13 mouse cellular contexts compared by ENCODE assay signal in the genomic region with DNA sequence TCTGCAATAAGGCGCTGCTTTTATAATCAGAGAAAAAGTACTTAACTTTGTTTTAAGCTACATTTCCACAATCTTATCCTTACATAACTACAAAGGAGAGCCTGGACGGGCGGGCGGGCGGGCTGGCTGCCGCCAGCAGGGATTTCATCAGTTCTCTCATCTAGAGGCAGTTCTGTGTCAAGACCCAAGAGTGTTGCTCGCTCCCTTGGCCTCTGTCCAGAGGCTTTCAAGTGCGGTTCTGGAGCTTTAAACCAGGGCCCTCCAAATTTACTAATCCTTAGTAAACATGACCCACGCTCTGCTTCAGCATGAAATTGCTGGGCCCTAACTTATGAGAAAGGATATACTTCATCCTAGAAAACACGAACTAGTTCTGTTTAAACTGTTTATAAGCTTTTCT.
DNase-seq lines count a peak whose midpoint lies in the region; ATAC-seq lines count a peak whose summit lies in the region.
"Had no signal": no experiment of that assay in that cellular context is flagged by ENCODE, and none has a peak within 500 bp of the region (broad histone marks: within the 10 kb centered on the region; RNA-seq: fewer than 3 reads in every experiment).

No protein-coding gene starts in this region.

- peak; percentile 50; the same call in 1 of the 2 replicates for ATAC-seq in intestine, embryonic 16.5 days
- no peak for ATAC-seq in intestine, embryonic 15.5 days
- ATAC-seq in lung, embryonic 16.5 days (ENCODE audit: low read depth), result peak; percentile 95

- 56% methylated on average over 10 of the region's 10 CpGs for WGBS in intestine, embryonic 16.5 days
- 50% methylated on average over 10 of the region's 10 CpGs for WGBS in intestine, embryonic 15.5 days
- WGBS in lung, embryonic 16.5 days, result 23% methylated on average over 10 of the region's 10 CpGs

- no peaks in the 10 kb centered on the region for H3K27me3 ChIP-seq in intestine, embryonic 16.5 days (replicated peaks; ENCODE audit: control insufficient read depth, insufficient read depth, low read length)
- H3K27me3 ChIP-seq in intestine, embryonic 15.5 days (replicated peaks), result no peaks in the 10 kb centered on the region
- H3K27me3 ChIP-seq in lung, embryonic 16.5 days (ENCODE audit: control insufficient read depth, insufficient read depth, low read depth, low read length), result no peaks in the 10 kb centered on the region
- H3K27me3 ChIP-seq: embryonic facial prominence, embryonic 15.5 days; limb, embryonic 15.5 days had no signal

- H3K4me2 ChIP-seq in intestine, embryonic 16.5 days (ENCODE audit: low read depth, low read length), result no peak overlapping the region
- H3K4me2 ChIP-seq in intestine, embryonic 15.5 days (replicated peaks), result no peak overlapping the region
- H3K4me2 ChIP-seq in lung, embryonic 16.5 days (ENCODE audit: low read depth, low read length), result no peak overlapping the region
- H3K4me2 ChIP-seq: embryonic facial prominence, embryonic 15.5 days; limb, embryonic 15.5 days had no signal

- H3K4me1 ChIP-seq in intestine, embryonic 16.5 days (ENCODE audit: control insufficient read depth, insufficient read depth, low read length), result no peaks in the 10 kb centered on the region
- no peaks in the 10 kb centered on the region for H3K4me1 ChIP-seq in intestine, embryonic 15.5 days (replicated peaks)
- peaks cover 10% of the 10 kb centered on the region for H3K4me1 ChIP-seq in lung, embryonic 16.5 days (replicated peaks; ENCODE audit: control insufficient read depth, insufficient read depth, low read length)
- H3K4me1 ChIP-seq: embryonic facial prominence, embryonic 15.5 days; limb, embryonic 15.5 days had no signal

- no peaks in the 10 kb centered on the region; the same call in 1 of the 2 replicates for H3K36me3 ChIP-seq in intestine, embryonic 16.5 days (ENCODE audit: control insufficient read depth, insufficient read depth, low read length)
- no peaks in the 10 kb centered on the region for H3K36me3 ChIP-seq in intestine, embryonic 15.5 days
- H3K36me3 ChIP-seq in lung, embryonic 16.5 days (ENCODE audit: control insufficient read depth, insufficient read depth, low read length), result peaks cover 13% of the 10 kb centered on the region

- no peaks in the 10 kb centered on the region for H3K9me3 ChIP-seq in intestine, embryonic 16.5 days (ENCODE audit: control insufficient read depth, low read length)
- H3K9me3 ChIP-seq in intestine, embryonic 15.5 days, result no peaks in the 10 kb centered on the region
- no peaks in the 10 kb centered on the region for H3K9me3 ChIP-seq in lung, embryonic 16.5 days (ENCODE audit: control insufficient read depth, low read length)
- H3K9me3 ChIP-seq: embryonic facial prominence, embryonic 15.5 days; limb, embryonic 15.5 days had no signal

- DNase-seq in adrenal gland, postnatal 14 days, result peak; percentile 59
- no peak for DNase-seq in adrenal gland, adult 8-10 months
- DNase-seq in adipocyte (ENCODE audit: low spot score), result peak; percentile 84
- DNase-seq in left cerebral cortex, adult 9 months (ENCODE audit: low spot score in 2 of 2), result no peak
- no peak for DNase-seq in left cerebral cortex, postnatal 25 days (ENCODE audit: low spot score in 2 of 2)
- DNase-seq: cerebellum, postnatal 25 days; spleen, adult 18-20 months had no signal

- H3K9ac ChIP-seq in intestine, embryonic 16.5 days (ENCODE audit: low read depth, low read length), result no peak overlapping the region
- H3K9ac ChIP-seq in intestine, embryonic 15.5 days, result no peak overlapping the region
- no peak overlapping the region for H3K9ac ChIP-seq in lung, embryonic 16.5 days (ENCODE audit: low read length)
- H3K9ac ChIP-seq: embryonic facial prominence, embryonic 15.5 days; limb, embryonic 15.5 days had no signal

- no peak overlapping the region for H3K27ac ChIP-seq in intestine, embryonic 16.5 days (ENCODE audit: low read length)
- no peak overlapping the region for H3K27ac ChIP-seq in intestine, embryonic 15.5 days
- H3K27ac ChIP-seq in lung, embryonic 16.5 days (ENCODE audit: low read length), result no peak overlapping the region
- H3K27ac ChIP-seq: embryonic facial prominence, embryonic 15.5 days; limb, embryonic 15.5 days had no signal

- intact Hi-C loops in left cerebral cortex, postnatal 25 days (cut with DNase I), result loop anchor here (5.0 to 10.0 kb wide), 3 partner anchors 154 to 1342 kb away; a partner anchor contains a TSS

- no peak overlapping the region for H3K4me3 ChIP-seq in intestine, embryonic 16.5 days (ENCODE audit: low read length)
- H3K4me3 ChIP-seq in intestine, embryonic 15.5 days (replicated peaks), result no peak overlapping the region
- no peak overlapping the region for H3K4me3 ChIP-seq in lung, embryonic 16.5 days (ENCODE audit: low read length)
- H3K4me3 ChIP-seq: embryonic facial prominence, embryonic 15.5 days; limb, embryonic 15.5 days; myocyte had no signal

Comparison
In these comparisons a context has a peak if more than half of its experiments do, and no peak if none do; other contexts are left out.
1. DNase-seq: peak in adrenal gland, postnatal 14 days (single experiment) and adipocyte (single experiment); none in adrenal gland, adult 8-10 months (single experiment), left cerebral cortex, adult 9 months (0 of 2) and left cerebral cortex, postnatal 25 days (0 of 2).